Mouse (Mus musculus): ENCODE measurements around the gene Fam149a. TPM values are rescaled to one million over a fixed set of nuclear protein-coding genes. Genes with fewer than 3 reads are reported as not detected.

Gene Fam149a
- polyA plus RNA-seq, 2 experiments = 1.4 to 1.7 TPM

DNA sequence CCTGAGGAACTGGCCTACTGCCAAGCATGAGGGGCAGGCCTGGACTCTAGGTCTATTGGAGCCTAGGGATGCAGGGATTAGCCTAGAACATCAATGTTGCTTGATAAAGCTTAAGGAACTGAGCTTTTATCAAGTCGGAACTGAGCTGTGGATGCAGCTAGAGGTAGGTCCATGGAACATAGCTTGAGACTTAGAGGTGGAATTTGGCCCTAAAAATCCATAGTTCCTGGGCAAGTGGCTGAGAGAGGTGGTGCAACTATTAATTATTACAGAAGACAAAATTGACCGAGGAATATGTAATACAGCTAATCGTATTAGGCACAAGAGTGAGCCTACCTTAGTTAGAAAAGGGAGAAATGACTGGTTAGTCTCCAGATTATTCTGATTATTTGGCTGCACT, 77.7 kb downstream of the Fam149a start:
- DNase-seq (ENCODE audit: low read depth in 3 of 3, low spot score in 3 of 3) (no peak), ATAC-seq (ENCODE audit: insufficient read depth) (no peak)
- no peak overlapping the region for H3K27ac ChIP-seq

DNA sequence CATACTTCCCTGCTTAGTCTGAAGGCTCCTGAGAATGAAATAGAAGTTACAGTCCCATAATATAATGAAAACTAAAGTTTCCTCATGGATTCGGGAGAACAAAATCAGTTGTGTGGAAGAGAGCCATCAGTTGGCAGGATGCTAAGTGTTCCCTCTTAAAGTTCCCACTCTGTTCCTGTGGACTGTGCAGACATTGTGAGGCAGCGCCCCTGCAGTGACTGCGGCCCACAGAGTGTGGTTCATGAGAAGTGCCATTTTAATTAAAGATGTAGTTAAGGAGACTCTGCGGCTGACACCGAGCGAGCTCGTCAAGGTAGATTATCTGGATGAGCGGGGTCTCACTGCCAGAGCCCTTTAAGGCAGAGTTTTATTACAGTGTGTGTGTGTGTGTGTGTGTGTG, 79.7 kb downstream of the Fam149a start:
- Histone ChIP-seq H3K9ac (replicated peaks) (no peak overlapping the region), H3K4me1 (replicated peaks; ENCODE audit: control insufficient read depth in 2 of 2, insufficient read depth in 2 of 2, low read length in 1 of 2) (no peaks in the 10 kb centered on the region), H3K27me3 (ENCODE audit: control insufficient read depth, insufficient read depth, low read length) (no peaks in the 10 kb centered on the region), H3K27ac (no peak overlapping the region), H3K9me3 (ENCODE audit: control insufficient read depth, low read length) (no peaks in the 10 kb centered on the region), H3K4me3 (ENCODE audit: insufficient read depth in 1 of 2, low read depth in 2 of 2, low read length in 2 of 2) (no peak overlapping the region), H3K4me2 (ENCODE audit: low read depth) (no peak overlapping the region), H3K36me3 (replicated peaks; ENCODE audit: control insufficient read depth, insufficient read depth, low read depth) (no peaks in the 10 kb centered on the region)
- WGBS (ENCODE audit: insufficient replicate concordance) = 72% methylated on average over 8 of the region's 8 CpGs
- DNase-seq (ENCODE audit: low read depth in 3 of 3, low spot score in 3 of 3) = no peak
- no peak for ATAC-seq (ENCODE audit: insufficient read depth)
- TF ChIP-seq CTCF (IDR thresholded peaks at IDR 0.05; ENCODE audit: low read depth) (no peak), EP300 (IDR thresholded peaks at IDR 0.05; ENCODE audit: low read depth) (no peak)

More for the DNA sequence above, 77.7 kb downstream of the Fam149a start:
- Histone ChIP-seq H3K4me3 (ENCODE audit: insufficient read depth in 1 of 2, low read depth in 2 of 2, low read length in 2 of 2) (no peak overlapping the region), H3K9ac (replicated peaks) (no peak overlapping the region), H3K27me3 (ENCODE audit: control insufficient read depth, insufficient read depth, low read length) (no peaks in the 10 kb centered on the region), H3K4me1 (replicated peaks; ENCODE audit: control insufficient read depth in 2 of 2, insufficient read depth in 2 of 2, low read length in 1 of 2) (no peaks in the 10 kb centered on the region), H3K9me3 (ENCODE audit: control insufficient read depth, low read length) (no peaks in the 10 kb centered on the region), H3K4me2 (ENCODE audit: low read depth) (no peak overlapping the region), H3K36me3 (replicated peaks; ENCODE audit: control insufficient read depth, insufficient read depth, low read depth) (no peaks in the 10 kb centered on the region)
- TF ChIP-seq EP300 (IDR thresholded peaks at IDR 0.05; ENCODE audit: low read depth) (no peak), CTCF (IDR thresholded peaks at IDR 0.05; ENCODE audit: low read depth) (no peak)
- WGBS (ENCODE audit: insufficient replicate concordance) = 57% methylated on average over 3 of the region's 3 CpGs

DNA sequence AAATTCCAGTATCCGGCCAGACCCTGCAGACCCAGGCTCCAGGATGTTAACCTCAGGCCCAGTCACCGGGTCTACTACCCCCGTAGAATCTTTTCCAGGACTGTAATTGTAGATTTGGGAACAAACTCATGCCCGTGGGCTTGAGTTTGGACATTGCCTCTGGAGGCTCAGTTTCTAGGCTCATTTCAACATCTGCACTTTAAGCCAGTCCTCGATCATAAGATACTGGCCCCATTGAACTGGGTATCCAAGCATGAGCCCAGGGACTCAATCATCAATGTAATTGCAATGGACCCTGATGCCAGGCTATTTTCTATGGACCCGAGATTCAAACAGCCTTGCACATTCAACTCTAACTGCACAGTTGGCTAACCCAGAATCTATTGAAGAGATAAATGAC, 86.8 kb downstream of the Fam149a start:
- Histone ChIP-seq H3K27me3 (ENCODE audit: control insufficient read depth, insufficient read depth, low read length) (no peaks in the 10 kb centered on the region), H3K4me2 (ENCODE audit: low read depth) (no peak overlapping the region), H3K9me3 (ENCODE audit: control insufficient read depth, low read length) (no peaks in the 10 kb centered on the region), H3K27ac (no peak overlapping the region), H3K9ac (replicated peaks) (no peak overlapping the region), H3K4me3 (ENCODE audit: insufficient read depth in 1 of 2, low read depth in 2 of 2, low read length in 2 of 2) (no peak overlapping the region), H3K36me3 (replicated peaks; ENCODE audit: control insufficient read depth, insufficient read depth, low read depth) (no peaks in the 10 kb centered on the region), H3K4me1 (replicated peaks; ENCODE audit: control insufficient read depth in 2 of 2, insufficient read depth in 2 of 2, low read length in 1 of 2) (peaks cover 0 to 4% of the 10 kb centered on the region in 2 experiments; a peak in 1 of 4 replicates)
- DNase-seq (ENCODE audit: low read depth in 3 of 3, low spot score in 3 of 3) = no peak
- TF ChIP-seq CTCF (IDR thresholded peaks at IDR 0.05; ENCODE audit: low read depth) = no peak
- TF ChIP-seq EP300 (IDR thresholded peaks at IDR 0.05; ENCODE audit: low read depth) = no peak
- ATAC-seq (ENCODE audit: insufficient read depth) = no peak
- WGBS (ENCODE audit: insufficient replicate concordance) = 60% methylated on average over 6 of the region's 6 CpGs

DNA sequence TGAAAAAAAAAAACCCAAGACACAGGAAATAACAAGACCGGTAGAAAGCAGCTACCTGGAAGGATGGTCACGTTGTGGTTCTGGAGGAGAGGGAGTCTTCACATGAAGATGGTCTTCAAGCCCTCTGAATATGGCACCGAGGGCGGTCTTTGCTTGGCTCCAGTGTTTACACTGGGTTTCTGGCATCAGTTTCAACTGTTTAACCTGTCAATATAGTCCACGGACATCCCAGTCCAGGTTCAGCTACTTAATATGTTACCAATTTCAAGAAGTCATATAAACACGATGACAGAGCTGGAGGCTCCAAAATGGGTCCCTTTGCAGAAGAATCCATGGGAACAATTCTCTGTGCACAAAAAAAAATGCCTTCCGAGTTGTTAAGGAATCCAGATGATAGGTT, 87.4 kb downstream of the Fam149a start, which contains the start of gene Klkb1:
Klkb1 (minus strand) TSS at position 173 of the 400 bp plus-strand sequence.
- Histone ChIP-seq H3K4me3 (ENCODE audit: insufficient read depth in 1 of 2, low read depth in 2 of 2, low read length in 2 of 2) (0 out of 4 replicates have a peak within 1 kb of the TSS, but pooled peaks of 1 of the 2 experiments have one; percentile 13), H3K4me2 (ENCODE audit: low read depth) (peak within 1 kb of the TSS; percentile 22; the same call in 1 of the 2 replicates), H3K4me1 (replicated peaks; ENCODE audit: control insufficient read depth in 2 of 2, insufficient read depth in 2 of 2, low read length in 1 of 2) (peaks cover 0 to 4% of the 10 kb centered on the region in 2 experiments; a peak in 1 of 4 replicates), H3K27me3 (ENCODE audit: control insufficient read depth, insufficient read depth, low read length) (no peaks in the 10 kb centered on the region), H3K36me3 (replicated peaks; ENCODE audit: control insufficient read depth, insufficient read depth, low read depth) (no peaks in the 10 kb centered on the region), H3K27ac (no peak within 1 kb of the TSS), H3K9ac (replicated peaks) (no peak within 1 kb of the TSS), H3K9me3 (ENCODE audit: control insufficient read depth, low read length) (no peaks in the 10 kb centered on the region)
- WGBS (ENCODE audit: insufficient replicate concordance) = 56% methylated on average over 7 of the region's 7 CpGs
- TF ChIP-seq EP300 (IDR thresholded peaks at IDR 0.05; ENCODE audit: low read depth) (no peak), CTCF (IDR thresholded peaks at IDR 0.05; ENCODE audit: low read depth) (no peak)
- DNase-seq (ENCODE audit: low read depth in 3 of 3, low spot score in 3 of 3) = no peak
- ATAC-seq (ENCODE audit: insufficient read depth) = no peak

DNA sequence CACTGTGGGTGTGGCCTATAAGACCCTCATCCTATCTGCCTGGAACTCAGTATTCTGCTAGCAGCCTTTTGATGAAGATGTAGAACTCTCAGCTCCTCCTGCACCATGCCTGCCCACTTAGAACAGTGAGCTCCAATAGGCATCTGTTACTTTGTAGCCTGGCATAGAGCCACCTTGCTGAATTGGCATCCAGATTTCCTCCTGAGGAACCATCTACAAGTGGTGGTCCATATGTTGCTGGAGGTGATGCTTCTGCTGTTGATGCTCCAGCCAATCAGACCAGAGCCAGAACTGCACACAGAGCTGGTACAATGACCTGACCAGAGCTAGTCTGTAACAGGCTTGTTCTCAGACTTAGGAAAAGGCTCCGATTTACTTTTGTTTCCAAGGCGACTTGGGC, 90.3 kb downstream of the Fam149a start:
- Histone ChIP-seq H3K4me1 (replicated peaks; ENCODE audit: control insufficient read depth in 2 of 2, insufficient read depth in 2 of 2, low read length in 1 of 2) (peaks cover 0 to 4% of the 10 kb centered on the region in 2 experiments; a peak in 1 of 4 replicates), H3K27me3 (ENCODE audit: control insufficient read depth, insufficient read depth, low read length) (no peaks in the 10 kb centered on the region), H3K27ac (no peak overlapping the region), H3K9me3 (ENCODE audit: control insufficient read depth, low read length) (no peaks in the 10 kb centered on the region), H3K36me3 (replicated peaks; ENCODE audit: control insufficient read depth, insufficient read depth, low read depth) (no peaks in the 10 kb centered on the region), H3K9ac (replicated peaks) (no peak overlapping the region), H3K4me3 (ENCODE audit: insufficient read depth in 1 of 2, low read depth in 2 of 2, low read length in 2 of 2) (no peak overlapping the region), H3K4me2 (ENCODE audit: low read depth) (no peak overlapping the region)
- TF ChIP-seq CTCF (IDR thresholded peaks at IDR 0.05; ENCODE audit: low read depth) (no peak), EP300 (IDR thresholded peaks at IDR 0.05; ENCODE audit: low read depth) (no peak)
- DNase-seq (ENCODE audit: low read depth in 3 of 3, low spot score in 3 of 3) = no peak
- 61% methylated on average over 2 of the region's 2 CpGs for WGBS (ENCODE audit: insufficient replicate concordance)
- ATAC-seq (ENCODE audit: insufficient read depth) = no peak

Other genes with a start within 250 kb of the Fam149a start
- 8.4 and 10.1 TPM in 2 replicates for gene F11, start 120.3 kb downstream of the Fam149a start, polyA plus RNA-seq (2012; rRNA removed)
- gene F11, start 120.3 kb downstream of the Fam149a start, polyA plus RNA-seq (2014; fragmentation: Nextera tagmentation; extraction: Ambion mirVana) = 10.8 and 11.2 TPM in 2 replicates
- 3.1 and 4.3 TPM in 2 replicates for gene Klkb1, start 87.4 kb downstream of the Fam149a start, polyA plus RNA-seq (2012; rRNA removed)
- 6.0 and 6.3 TPM in 2 replicates for gene Klkb1, start 87.4 kb downstream of the Fam149a start, polyA plus RNA-seq (2014; fragmentation: Nextera tagmentation; extraction: Ambion mirVana)
- 0.20 TPM in 1 of 2 replicates, not detected in the other for gene Gm45753, start 73.8 kb downstream of the Fam149a start, polyA plus RNA-seq (2012; rRNA removed)
- gene Gm45753, start 73.8 kb downstream of the Fam149a start, polyA plus RNA-seq (2014; fragmentation: Nextera tagmentation; extraction: Ambion mirVana) = 7.0 and 9.7 TPM in 2 replicates
- 1.9 and 2.3 TPM in 2 replicates for gene Cyp4v3, start 49.1 kb downstream of the Fam149a start, polyA plus RNA-seq (2012; rRNA removed)
- gene Cyp4v3, start 49.1 kb downstream of the Fam149a start, polyA plus RNA-seq (2014; fragmentation: Nextera tagmentation; extraction: Ambion mirVana) = 3.7 and 5.4 TPM in 2 replicates
- gene Tlr3, start 28.8 kb upstream of the Fam149a start, polyA plus RNA-seq (2012; rRNA removed) = 0.40 and 0.61 TPM in 2 replicates
- gene Tlr3, start 28.8 kb upstream of the Fam149a start, polyA plus RNA-seq (2014; fragmentation: Nextera tagmentation; extraction: Ambion mirVana) = 0.38 and 1.3 TPM in 2 replicates
- 2.5 and 3.7 TPM in 2 replicates for gene Sorbs2, start 125.5 kb upstream of the Fam149a start, polyA plus RNA-seq (2012; rRNA removed)
- gene Sorbs2, start 125.5 kb upstream of the Fam149a start, polyA plus RNA-seq (2014; fragmentation: Nextera tagmentation; extraction: Ambion mirVana) = 6.2 and 7.0 TPM in 2 replicates

All from liver, embryonic 14.5 days (tissue).